Mouse (Mus musculus) thymus, postnatal 10 days (tissue): ENCODE data around the gene Rpl31.

Source experiments
- DNase-seq, 2 experiments: peaks; one replicate each; pipeline ENCODE4 v3.0.0; 2021; ENCODE audit warnings: low spot score in 2 of 2

Gene Rpl31

DNA sequence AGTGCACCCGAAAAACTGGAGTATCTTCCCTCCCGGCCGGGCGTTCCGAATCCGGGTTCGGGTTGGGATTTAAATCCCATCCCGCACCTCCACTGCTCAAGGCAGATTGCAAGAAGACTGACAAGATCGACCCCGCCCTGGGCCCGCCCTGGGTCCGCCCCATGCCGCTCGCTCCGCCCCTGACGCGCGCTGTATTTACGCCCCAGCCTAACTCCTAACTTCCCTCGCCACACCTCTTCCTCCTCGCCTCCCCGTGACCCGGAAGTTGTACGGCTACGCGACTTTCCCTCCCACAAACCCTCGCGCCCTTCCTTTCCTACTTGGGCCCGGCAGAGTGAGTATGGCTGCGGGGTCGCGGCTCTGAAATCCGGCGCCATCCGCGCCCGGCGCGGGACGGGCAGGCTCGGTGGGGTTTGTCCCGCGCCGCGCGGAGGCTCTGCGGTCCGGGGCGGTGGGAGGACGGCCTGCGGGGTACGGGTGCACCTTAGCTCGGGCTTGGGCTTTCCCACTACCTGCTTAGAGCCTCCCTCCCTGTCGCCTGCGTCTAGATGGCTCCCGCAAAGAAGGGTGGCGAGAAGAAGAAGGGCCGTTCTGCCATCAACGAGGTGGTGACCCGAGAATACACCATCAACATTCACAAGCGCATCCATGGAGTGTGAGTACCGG is at the start of gene Rpl31:
TSS of gene Rpl31 (plus strand) at position 242 of the 666 bp plus-strand sequence.
- peak; percentile 96 for DNase-seq

DNA sequence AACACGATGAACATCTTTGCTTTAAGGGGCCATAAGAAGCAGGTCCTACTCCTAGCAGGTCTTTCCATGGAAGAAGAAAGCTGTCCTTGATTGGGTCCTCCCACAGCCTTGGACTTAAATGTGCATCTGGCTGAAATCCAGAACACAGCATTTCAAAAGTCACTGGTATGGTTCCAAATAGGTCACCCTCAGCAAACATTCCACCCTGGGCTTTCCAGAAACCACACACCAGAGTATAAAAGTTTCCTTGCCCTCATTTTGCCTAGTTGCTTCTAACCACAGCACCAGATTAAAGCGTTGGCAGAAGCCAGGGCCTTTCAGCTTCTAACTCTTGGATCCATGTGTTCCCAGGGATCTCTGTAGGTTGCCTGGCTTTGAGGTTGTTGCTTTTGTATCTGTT is 49.7 kb upstream of the Rpl31 start:
- no peak for DNase-seq

GRCm38 (mm10) chr1:39318870-39319269 is 48.8 kb upstream of the Rpl31 start:
- DNase-seq, result no peak

- DNase-seq, result no peak
Measured at GRCm38 (mm10) chr1:39321954-39322353, 45.7 kb upstream of the Rpl31 start.

DNA sequence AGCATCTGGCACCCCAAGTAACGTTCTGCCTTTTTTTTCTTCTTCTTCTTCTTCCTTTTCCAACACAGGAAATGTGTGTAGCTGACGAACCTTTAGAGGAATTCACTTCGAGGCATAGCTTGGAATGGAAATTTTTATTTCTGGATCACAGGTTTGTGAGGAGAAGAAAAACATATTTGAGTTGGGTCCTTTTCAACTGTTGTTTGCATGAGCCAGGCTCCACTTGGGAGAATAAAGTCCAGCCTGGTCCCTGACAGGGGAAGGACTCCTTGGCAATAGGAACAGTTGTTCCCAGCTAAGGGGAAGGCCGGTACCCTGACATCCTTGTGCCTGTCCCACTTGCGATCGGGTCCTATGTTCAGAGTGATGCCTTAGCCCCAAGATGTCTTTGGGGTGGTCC is 42.4 kb upstream of the Rpl31 start:
- DNase-seq, result no peak

DNA sequence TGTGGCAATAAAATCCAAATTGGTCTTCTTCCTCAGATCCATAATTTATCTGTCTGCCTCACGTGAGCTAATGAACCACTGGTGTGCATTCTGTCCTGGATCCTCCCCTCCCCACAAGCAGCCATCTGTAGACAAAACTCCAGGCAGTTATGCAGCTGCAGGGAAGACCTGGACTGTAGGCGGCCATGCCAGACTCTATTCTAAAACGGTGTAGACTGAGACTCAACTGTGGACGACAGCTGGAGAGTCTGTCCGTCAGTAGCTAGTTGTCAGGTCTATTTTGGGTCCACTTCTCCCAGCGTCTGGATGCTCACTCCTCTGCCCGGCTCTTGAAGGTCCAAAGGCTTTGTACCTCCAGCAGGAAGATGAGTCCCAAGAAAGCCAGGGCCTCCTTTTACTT is 40.1 kb upstream of the Rpl31 start:
- no peak for DNase-seq

DNA sequence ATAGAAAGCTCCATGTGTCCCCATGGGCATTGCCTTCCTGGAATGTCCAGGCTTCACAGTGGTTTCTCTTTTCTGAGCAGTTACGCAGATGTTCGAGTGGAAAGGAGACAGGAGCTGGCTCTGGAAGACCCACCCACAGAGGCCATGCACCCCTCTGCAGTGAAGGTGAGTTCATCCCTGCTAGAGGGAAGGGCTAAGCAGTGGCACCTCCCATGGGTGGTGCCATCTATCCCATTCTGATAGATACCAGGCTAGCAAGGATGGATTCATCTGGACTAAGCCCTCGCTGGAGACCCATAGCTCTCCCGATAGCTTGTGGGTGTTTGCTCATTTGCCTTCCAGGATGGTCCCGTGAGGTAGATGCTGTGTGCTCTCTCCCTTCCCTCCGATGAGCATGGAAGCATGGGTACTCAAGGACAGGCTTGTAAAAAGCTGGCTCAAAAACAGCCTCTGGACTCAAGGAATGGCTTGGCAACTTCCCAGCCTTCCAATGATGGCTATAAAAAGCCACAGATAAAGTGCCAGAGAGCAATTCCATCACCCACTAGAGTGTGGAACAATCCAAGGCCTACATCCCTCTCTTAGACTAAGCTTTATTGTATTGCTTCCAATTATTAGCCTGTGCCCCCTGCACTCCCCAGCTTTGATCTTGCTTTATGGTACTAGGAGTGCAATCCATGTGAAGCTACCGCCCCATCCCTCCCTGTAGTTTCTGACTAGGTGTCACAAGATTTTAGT is 36.6 kb upstream of the Rpl31 start:
- no peak for DNase-seq

- no peak for DNase-seq
Measured at GRCm38 (mm10) chr1:39332456-39332855, 35.2 kb upstream of the Rpl31 start.

GRCm38 (mm10) chr1:39335561-39336196 is 32.0 kb upstream of the Rpl31 start:
- no peak for DNase-seq

DNA sequence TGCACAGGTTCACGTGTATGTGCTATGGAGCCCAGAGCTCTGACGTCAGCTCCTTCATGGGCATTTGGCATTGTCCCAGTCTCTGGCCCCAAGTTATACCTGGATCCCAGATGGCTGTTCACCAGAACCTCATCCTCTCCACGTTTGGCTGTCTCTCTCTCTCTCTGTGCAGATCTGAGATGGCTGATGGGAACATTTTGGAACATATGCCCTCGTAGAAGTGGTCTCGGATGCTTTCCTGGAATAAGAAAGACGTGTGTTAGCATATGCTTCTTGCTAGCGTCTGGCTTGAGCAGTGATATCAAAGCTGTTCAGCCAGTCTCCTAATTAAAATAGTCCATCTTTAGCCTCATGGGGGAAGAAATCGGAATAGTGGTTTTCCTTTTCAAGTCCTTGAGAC is 30.9 kb upstream of the Rpl31 start:
- DNase-seq, result no peak

DNA sequence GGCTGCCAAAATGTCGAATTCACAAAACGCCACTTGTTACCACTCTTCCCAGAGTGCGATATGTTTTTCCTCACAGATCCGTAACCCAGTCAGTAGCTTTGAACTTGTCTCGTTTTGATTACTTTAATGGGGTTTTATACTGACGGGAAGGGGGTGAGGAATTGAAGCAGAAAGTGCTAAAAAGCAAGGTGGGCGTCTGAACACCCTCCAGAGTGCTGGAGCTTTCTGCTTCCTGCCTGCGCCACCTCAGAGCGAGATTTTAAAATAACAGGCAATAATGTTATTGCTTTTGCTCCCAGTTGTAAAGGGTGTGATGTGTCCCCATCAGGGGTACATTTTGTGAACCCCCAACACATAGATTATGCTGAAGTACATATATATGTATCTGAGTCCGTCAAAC is 28.8 kb upstream of the Rpl31 start:
- DNase-seq, result no peak

DNA sequence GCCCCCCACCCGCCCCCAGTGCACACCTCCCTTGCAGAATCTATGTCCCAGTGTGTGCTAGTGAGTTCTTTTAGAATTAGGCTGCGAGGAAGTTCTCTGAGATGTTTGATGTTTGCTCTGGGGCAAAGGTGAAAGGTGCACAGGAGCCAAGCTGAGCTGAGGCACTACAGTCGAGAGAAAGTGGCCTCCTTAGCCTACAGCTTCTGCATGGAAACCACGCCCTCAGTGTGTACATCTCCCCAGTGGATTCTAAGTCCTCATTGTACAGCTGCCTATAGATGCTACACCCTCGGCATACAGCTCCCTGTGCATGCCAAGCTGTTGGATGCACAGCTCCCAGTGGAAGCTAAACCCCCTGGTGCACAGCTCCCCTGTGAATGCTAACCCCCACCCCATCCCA is 28.2 kb upstream of the Rpl31 start:
- no peak for DNase-seq

GRCm38 (mm10) chr1:39340156-39340555 is 27.5 kb upstream of the Rpl31 start:
- DNase-seq, result no peak

GRCm38 (mm10) chr1:39340647-39341046 is 27.0 kb upstream of the Rpl31 start:
- DNase-seq, result peak; percentile 18 to 70

GRCm38 (mm10) chr1:39341807-39342206 is 25.8 kb upstream of the Rpl31 start:
- DNase-seq, result no peak

GRCm38 (mm10) chr1:39343242-39343641 is 24.4 kb upstream of the Rpl31 start:
- DNase-seq, result no peak

DNA sequence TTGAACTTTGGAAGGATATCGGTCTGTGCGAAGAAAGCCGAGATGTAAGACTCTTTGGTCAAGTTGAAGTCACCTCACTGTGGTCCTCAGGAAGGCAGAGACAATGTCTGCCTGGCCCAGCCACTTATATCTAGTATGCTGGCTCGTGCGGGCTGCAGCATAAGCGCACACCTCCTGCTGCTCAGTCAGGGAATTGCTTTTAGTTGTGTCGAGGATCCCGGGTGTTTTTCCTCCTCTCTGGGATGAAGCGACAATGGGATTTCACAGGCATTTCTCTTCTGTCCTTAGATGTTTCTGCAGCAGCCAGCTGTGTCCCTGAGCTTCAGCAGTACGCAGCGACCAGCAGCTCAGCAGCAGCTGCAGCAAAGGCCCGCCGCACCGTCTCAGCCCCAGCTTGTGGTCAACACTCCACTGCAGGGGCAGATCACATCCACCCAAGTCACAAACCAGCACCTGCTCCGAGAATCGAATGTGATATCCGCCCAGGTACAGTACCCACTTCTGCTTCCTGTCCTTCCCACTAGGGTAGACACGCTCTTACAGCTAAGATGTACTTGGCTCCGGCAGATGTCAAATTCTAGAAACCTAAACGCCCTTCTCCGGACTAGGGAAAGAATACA is 22.6 kb upstream of the Rpl31 start:
- peak; percentile 42 to 45 for DNase-seq

DNA sequence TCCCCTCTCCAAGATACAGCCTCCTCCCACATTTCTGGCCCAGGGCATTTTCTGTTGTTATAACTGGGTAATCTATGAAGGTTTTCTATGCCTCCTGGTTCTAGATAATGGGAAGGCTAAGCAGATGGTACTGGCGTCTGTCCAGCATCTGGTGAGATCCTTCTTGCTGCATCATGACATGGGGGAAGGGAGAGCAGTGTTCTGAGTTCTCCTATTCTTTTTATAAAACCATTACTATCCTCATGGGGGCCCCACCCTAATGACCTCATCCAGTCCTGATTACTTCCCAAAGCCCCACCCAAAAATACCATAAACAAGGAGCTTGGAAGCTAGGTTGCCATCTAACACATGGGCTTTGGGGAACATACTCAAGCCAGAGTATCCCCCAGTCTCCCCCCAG is 18.6 kb upstream of the Rpl31 start:
- no peak for DNase-seq

DNA sequence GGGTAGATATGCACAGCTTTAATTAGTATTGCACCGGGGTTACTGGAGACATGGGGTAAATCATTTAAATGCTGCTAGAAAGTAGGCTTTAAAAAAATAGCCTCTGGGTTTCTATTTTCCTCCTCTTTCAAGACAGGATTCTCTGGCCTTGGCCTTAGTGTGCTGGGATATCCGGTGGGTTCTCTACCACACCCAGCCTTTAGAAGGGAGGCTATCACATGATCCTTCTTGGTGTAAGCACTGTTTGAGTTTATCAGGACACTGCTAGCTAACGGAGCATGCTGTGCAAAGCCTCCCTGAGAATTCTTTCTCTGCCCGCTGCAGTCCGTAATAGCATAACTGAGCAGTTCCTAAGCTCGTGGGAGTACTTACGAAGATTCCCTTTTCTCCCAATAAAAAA is 18.2 kb upstream of the Rpl31 start:
- DNase-seq, result no peak

- no peak for DNase-seq
Measured at GRCm38 (mm10) chr1:39361754-39362514, 5.7 kb upstream of the Rpl31 start.

GRCm38 (mm10) chr1:39362515-39362893 is 5.1 kb upstream of the Rpl31 start:
- no peak for DNase-seq

DNA sequence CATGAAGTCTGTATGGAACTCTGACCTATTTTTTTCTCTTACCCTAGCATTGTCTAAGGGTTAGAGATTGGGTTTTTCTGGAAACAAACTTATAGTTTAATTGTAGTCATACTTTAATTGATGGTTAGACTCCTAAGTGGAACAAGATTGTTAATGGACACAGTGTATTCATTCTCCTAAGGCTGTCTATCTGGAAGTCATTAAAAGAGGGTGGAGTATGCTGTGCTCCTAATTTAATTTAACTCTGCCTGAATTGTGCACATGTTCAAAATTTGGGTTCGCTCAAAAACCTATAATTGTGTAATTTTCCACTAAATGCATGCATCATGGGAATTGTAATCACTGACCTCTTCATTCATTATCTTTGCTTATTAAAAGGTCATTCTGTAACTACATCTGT is 2.1 kb upstream of the Rpl31 start:
- no peak for DNase-seq
